ENCODE assay signal across 23 mouse cellular contexts in genomic region chr6:17072338-17072737, GRCm38 (mm10).
"Had no signal": no experiment of that assay in that cellular context is flagged by ENCODE, and none has a peak within 500 bp of the region (broad histone marks: within the 10 kb centered on the region; RNA-seq: fewer than 3 reads in every experiment).

No protein-coding gene starts in this region.

- H3K9me3 ChIP-seq: limb, embryonic 10.5 days; limb, embryonic 13.5 days; liver, embryonic 12.5 days; liver, embryonic 15.5 days; megakaryocyte, embryonic 14.5 days; midbrain, embryonic 10.5 days; midbrain, embryonic 13.5 days; neural tube, embryonic 12.5 days; neural tube, embryonic 15.5 days had no signal

- H3K36me3 ChIP-seq: liver, embryonic 12.5 days; liver, embryonic 15.5 days; midbrain, embryonic 10.5 days; midbrain, embryonic 13.5 days; neural tube, embryonic 12.5 days; neural tube, embryonic 15.5 days had no signal

- H3K4me2 ChIP-seq: limb, embryonic 13.5 days; liver, embryonic 12.5 days; liver, embryonic 15.5 days; midbrain, embryonic 13.5 days; neural tube, embryonic 12.5 days; neural tube, embryonic 15.5 days had no signal

- H3K27ac ChIP-seq: kidney, postnatal 0 days; layer of hippocampus, adult 2 months; limb, embryonic 10.5 days; limb, embryonic 13.5 days; liver, embryonic 12.5 days; liver, embryonic 15.5 days; midbrain, embryonic 10.5 days; midbrain, embryonic 13.5 days; neural tube, embryonic 12.5 days; neural tube, embryonic 15.5 days; stomach, postnatal 0 days had no signal

- H3K9ac ChIP-seq: limb, embryonic 13.5 days; liver, embryonic 12.5 days; liver, embryonic 15.5 days; midbrain, embryonic 13.5 days; neural tube, embryonic 12.5 days; neural tube, embryonic 15.5 days had no signal

- ATAC-seq: liver, embryonic 12.5 days; midbrain, embryonic 13.5 days; midbrain, embryonic 16.5 days had no signal

- DNase-seq: kidney, adult 18-20 months; kidney, postnatal 25 days; layer of hippocampus, adult 9-11 months; liver; lung, adult 18-20 months; right cerebral cortex, adult 18-20 months; right cerebral cortex, postnatal 14 days; thymus, adult 2 months; thymus, postnatal 14 days; thymus, postnatal 4 days had no signal

- H3K4me1 ChIP-seq: limb, embryonic 10.5 days; liver, embryonic 12.5 days; liver, embryonic 15.5 days; neural tube, embryonic 12.5 days; neural tube, embryonic 15.5 days had no signal

- H3K4me3 ChIP-seq: layer of hippocampus, adult 2 months; limb, embryonic 10.5 days; limb, embryonic 13.5 days; liver, embryonic 12.5 days; liver, embryonic 15.5 days; megakaryocyte, embryonic 14.5 days; midbrain, embryonic 10.5 days; midbrain, embryonic 13.5 days; neural tube, embryonic 12.5 days; neural tube, embryonic 15.5 days had no signal

- H3K27me3 ChIP-seq: limb, embryonic 13.5 days; liver, embryonic 12.5 days; liver, embryonic 15.5 days; megakaryocyte, embryonic 14.5 days; midbrain, embryonic 13.5 days; neural tube, embryonic 12.5 days; neural tube, embryonic 15.5 days had no signal
